Mouse (Mus musculus): ENCODE data around the gene Dctn3.
"Not testable (repeated sequence)": the region's sequence is repeated elsewhere in the genome, so short reads cannot be mapped to it uniquely, and the experiment has no call there.

GRCm38 (mm10) chr4:41684931-41685453 is 38.0 kb downstream of the Dctn3 start:
- TF ChIP-seq CTCF (IDR thresholded peaks at IDR 0.05; ENCODE audit: borderline replicate concordance, insufficient read depth, low read depth, low read length); POLR2A (IDR thresholded peaks at IDR 0.05; ENCODE audit: borderline replicate concordance, insufficient read depth, low read length): not testable (repeated sequence)
